Mouse (Mus musculus): ENCODE measurements around the gene Siah1b. TPM values are rescaled to one million over a fixed set of nuclear protein-coding genes. Genes with fewer than 3 reads are reported as not detected.
A peak's percentile ranks its signal among the peaks of the same experiment; 100 is the strongest.

The Siah1b gene
- polyA plus RNA-seq (2016; fragmentation: Nextera tagmentation; extraction: Ambion mirVana), result 33.4 and 34.2 TPM in 2 replicates

GRCm38 (mm10) chrX:164076040-164076775 lies at the start of gene Siah1b:
Siah1b (minus strand) TSS chrX:164076493.
- peaks cover 5% of the 10 kb centered on the region; the same call in 1 of the 2 replicates for H3K36me3 ChIP-seq
- ATAC-seq (ENCODE audit: low FRiP score), result peak; percentile 99
- H3K4me1 ChIP-seq, result 0 out of 2 replicates have a peak, but pooled peaks cover 3% of the 10 kb centered on the region
- 23% methylated on average over 53 of the region's 54 CpGs for WGBS
- H3K4me2 ChIP-seq (replicated peaks), result peak within 1 kb of the TSS; percentile 72
- peak within 1 kb of the TSS; percentile 52 for H3K4me3 ChIP-seq
- H3K27ac ChIP-seq, result peak within 1 kb of the TSS; percentile 85
- peak within 1 kb of the TSS; percentile 50 for H3K9ac ChIP-seq
- H3K27me3 ChIP-seq, result peaks cover 4% of the 10 kb centered on the region
- no peaks in the 10 kb centered on the region for H3K9me3 ChIP-seq (replicated peaks)

- Histone ChIP-seq H3K4me3 (no peak overlapping the region), H3K27me3 (peaks cover 2% of the 10 kb centered on the region; the same call in 1 of the 2 replicates), H3K4me1 (no peaks in the 10 kb centered on the region), H3K9me3 (replicated peaks) (no peaks in the 10 kb centered on the region), H3K9ac (no peak overlapping the region), H3K36me3 (no peaks in the 10 kb centered on the region), H3K27ac (no peak overlapping the region), H3K4me2 (replicated peaks) (no peak overlapping the region)
- WGBS, result 93% methylated on average over 3 of the region's 3 CpGs
- no peak for ATAC-seq (ENCODE audit: low FRiP score)
Observed at GRCm38 (mm10) chrX:164123942-164124341, 47.6 kb upstream of the Siah1b start.

GRCm38 (mm10) chrX:164113744-164114143 lies 37.5 kb upstream of the Siah1b start:
- Histone ChIP-seq H3K4me1 (no peaks in the 10 kb centered on the region), H3K9ac (no peak overlapping the region), H3K9me3 (replicated peaks) (no peaks in the 10 kb centered on the region), H3K4me2 (replicated peaks) (no peak overlapping the region), H3K27ac (no peak overlapping the region), H3K36me3 (no peaks in the 10 kb centered on the region), H3K27me3 (peaks cover 3% of the 10 kb centered on the region; the same call in 1 of the 2 replicates), H3K4me3 (no peak overlapping the region)
- no peak for ATAC-seq (ENCODE audit: low FRiP score)
- WGBS, result 94% methylated on average over 6 of the region's 6 CpGs

DNA sequence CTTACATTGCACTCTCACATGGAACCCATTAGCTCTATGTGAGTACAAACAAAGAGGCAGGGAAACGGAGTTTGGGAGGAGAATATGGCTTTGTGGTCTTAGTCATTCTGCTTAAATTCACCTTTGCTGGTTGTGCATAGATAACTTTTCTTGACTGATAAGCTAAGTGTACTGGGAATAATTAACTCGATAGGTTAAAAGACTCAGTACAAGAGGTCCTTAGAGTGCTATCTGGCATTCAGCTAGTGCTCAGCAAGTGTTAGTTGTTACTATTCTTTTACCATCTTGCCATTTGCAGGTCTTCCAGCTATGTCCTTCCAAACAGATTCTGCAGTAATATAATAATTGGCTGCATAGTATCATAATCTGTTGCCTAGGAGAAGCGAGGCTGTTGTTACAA lies 34.9 kb upstream of the Siah1b start:
- no peak overlapping the region for H3K27ac ChIP-seq
- no peak overlapping the region for H3K4me3 ChIP-seq
- H3K4me1 ChIP-seq, result no peaks in the 10 kb centered on the region
- no peaks in the 10 kb centered on the region for H3K36me3 ChIP-seq
- no peak overlapping the region for H3K4me2 ChIP-seq (replicated peaks)
- no peak for ATAC-seq (ENCODE audit: low FRiP score)
- no peaks in the 10 kb centered on the region for H3K9me3 ChIP-seq (replicated peaks)
- H3K9ac ChIP-seq, result no peak overlapping the region
- H3K27me3 ChIP-seq, result peaks cover 3% of the 10 kb centered on the region; the same call in 1 of the 2 replicates
- WGBS, result 80% methylated on average over 3 of the region's 3 CpGs

DNA sequence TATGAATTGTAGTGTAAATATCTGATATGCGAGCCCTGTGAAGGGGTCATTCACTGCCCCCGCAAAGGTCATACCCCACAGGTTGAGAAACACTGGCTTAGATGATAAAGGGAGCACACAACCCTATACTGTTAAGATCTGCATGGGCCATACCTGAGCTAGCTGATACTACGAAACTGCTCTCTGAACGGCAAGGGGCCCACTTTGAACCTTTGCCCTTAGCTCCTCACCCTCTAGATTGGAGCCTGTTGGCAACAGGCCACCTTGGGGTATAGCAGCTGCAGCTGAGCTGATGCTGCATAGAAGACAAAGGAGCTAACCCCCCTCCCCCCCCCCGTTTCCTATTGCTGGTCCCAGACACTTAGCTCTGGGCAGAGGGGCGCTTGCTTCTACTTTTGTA lies 26.4 kb upstream of the Siah1b start:
- no peak overlapping the region for H3K27ac ChIP-seq
- WGBS, result 60% methylated on average over 6 of the region's 6 CpGs
- no peak overlapping the region for H3K4me2 ChIP-seq (replicated peaks)
- no peak overlapping the region for H3K4me3 ChIP-seq
- ATAC-seq (ENCODE audit: low FRiP score), result no peak
- no peaks in the 10 kb centered on the region for H3K4me1 ChIP-seq
- H3K9ac ChIP-seq, result no peak overlapping the region
- H3K27me3 ChIP-seq, result peaks cover 8% of the 10 kb centered on the region
- H3K36me3 ChIP-seq, result no peaks in the 10 kb centered on the region
- H3K9me3 ChIP-seq (replicated peaks), result no peaks in the 10 kb centered on the region

DNA sequence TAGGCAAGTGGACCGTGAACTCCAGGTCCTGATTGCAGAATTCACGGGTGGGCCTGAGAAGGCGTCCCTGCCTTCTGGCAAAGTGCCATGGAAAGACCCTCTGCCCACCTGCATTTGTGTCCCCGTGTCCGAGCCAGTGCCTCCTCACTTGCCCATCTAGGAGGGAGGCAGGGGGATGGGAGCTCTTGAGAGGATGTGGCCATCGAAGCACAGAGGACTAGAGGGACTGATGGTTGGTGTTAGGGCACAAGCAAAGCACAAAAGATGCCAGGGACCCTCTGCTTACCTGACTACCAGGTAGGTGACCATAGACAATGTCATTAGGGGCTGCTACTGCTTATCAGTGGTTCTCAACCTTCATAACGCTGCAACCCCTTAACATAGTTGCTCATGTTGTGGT lies 25.9 kb upstream of the Siah1b start:
- no peaks in the 10 kb centered on the region for H3K4me1 ChIP-seq
- H3K9ac ChIP-seq, result no peak overlapping the region
- WGBS, result 85% methylated on average over 7 of the region's 7 CpGs

GRCm38 (mm10) chrX:164101483-164101882 lies 25.2 kb upstream of the Siah1b start:
- Histone ChIP-seq H3K4me1 (no peaks in the 10 kb centered on the region), H3K36me3 (no peaks in the 10 kb centered on the region), H3K27me3 (peaks cover 8% of the 10 kb centered on the region), H3K27ac (no peak overlapping the region), H3K9me3 (replicated peaks) (no peaks in the 10 kb centered on the region), H3K4me3 (no peak overlapping the region), H3K9ac (no peak overlapping the region), H3K4me2 (replicated peaks) (no peak overlapping the region)
- ATAC-seq (ENCODE audit: low FRiP score), result no peak

More for the DNA sequence above, 25.9 kb upstream of the Siah1b start:
- Histone ChIP-seq H3K4me3 (no peak overlapping the region), H3K27ac (no peak overlapping the region), H3K9me3 (replicated peaks) (no peaks in the 10 kb centered on the region), H3K4me2 (replicated peaks) (no peak overlapping the region), H3K36me3 (no peaks in the 10 kb centered on the region), H3K27me3 (peaks cover 8% of the 10 kb centered on the region)
- ATAC-seq (ENCODE audit: low FRiP score), result no peak

- H3K27me3 ChIP-seq, result peaks cover 23% of the 10 kb centered on the region
- H3K36me3 ChIP-seq, result no peaks in the 10 kb centered on the region
- no peak overlapping the region for H3K9ac ChIP-seq
- no peak overlapping the region for H3K27ac ChIP-seq
- no peak for ATAC-seq (ENCODE audit: low FRiP score)
- H3K4me1 ChIP-seq, result no peaks in the 10 kb centered on the region
- WGBS, result 76% methylated on average over 2 of the region's 2 CpGs
- no peak overlapping the region for H3K4me2 ChIP-seq (replicated peaks)
- no peak overlapping the region for H3K4me3 ChIP-seq
- no peaks in the 10 kb centered on the region for H3K9me3 ChIP-seq (replicated peaks)
Observed at GRCm38 (mm10) chrX:164095838-164096237, 19.5 kb upstream of the Siah1b start.

DNA sequence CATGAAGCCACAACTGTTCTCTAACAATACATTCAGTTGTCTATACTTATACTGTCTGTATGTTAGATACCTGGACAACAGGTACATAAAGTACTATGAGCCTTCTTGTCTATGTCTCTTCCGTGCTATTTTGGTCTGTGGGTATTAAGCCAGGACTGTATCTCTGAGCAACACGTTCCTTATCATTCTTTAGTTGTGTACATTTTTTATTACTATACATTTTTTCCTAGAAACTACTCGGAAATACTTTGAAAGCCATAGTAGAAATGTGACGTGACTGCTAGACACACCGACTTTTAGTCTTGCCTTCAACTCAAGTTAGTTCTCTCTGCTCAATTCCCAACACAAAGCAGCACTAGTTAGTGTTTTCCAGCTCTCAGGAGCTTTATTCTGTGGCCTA lies 17.1 kb upstream of the Siah1b start:
- no peak for ATAC-seq (ENCODE audit: low FRiP score)
- Histone ChIP-seq H3K4me1 (no peaks in the 10 kb centered on the region), H3K4me2 (replicated peaks) (no peak overlapping the region), H3K27ac (no peak overlapping the region), H3K36me3 (no peaks in the 10 kb centered on the region), H3K4me3 (no peak overlapping the region), H3K27me3 (peaks cover 19% of the 10 kb centered on the region), H3K9ac (no peak overlapping the region), H3K9me3 (replicated peaks) (no peaks in the 10 kb centered on the region)
- 87% methylated on average over 5 of the region's 5 CpGs for WGBS

DNA sequence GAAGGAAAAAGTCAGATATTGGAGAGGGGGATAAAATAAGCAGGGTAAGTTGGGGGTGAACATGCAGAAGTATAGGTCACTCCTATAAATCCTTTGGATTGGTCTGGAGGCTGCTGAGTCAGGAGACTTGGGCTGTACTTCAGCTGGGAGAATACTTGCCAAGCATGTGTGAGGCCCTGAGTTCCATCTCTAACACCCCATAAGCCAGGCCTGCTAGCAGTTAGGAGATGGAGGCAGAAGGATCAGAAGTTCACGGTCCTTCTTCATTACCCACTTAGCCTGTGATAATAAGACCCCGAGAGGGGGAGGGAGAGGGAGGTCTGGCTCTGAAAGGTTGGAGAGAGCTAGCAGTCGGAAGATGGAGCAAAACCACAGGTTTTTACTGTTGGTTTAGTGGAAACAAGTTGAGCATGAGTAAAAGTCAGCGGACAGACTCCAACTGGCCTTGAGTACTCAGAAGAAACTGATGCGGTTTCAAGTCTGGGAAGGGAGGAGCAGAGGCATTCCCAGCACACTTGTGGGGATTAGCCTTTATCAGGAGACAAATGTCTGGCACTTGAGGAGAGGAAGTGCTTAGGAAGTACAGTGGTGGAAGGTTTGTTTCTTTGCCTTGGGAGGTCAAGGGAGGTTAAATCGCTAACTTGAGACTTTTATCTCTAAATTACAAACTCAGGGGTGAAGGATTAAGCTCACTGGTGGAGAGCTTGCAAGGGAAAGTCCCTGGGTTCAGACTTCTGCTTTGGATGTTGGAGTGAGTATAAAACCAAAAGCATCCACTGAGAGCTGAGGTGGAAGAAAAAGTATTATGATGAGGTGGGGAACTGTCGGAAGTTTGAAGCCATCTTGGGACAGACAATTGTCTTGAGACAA lies 16.2 kb upstream of the Siah1b start:
- H3K9ac ChIP-seq, result no peak overlapping the region
- H3K27ac ChIP-seq, result no peak overlapping the region
- 64% methylated on average over 7 of the region's 7 CpGs for WGBS
- H3K27me3 ChIP-seq, result peaks cover 19% of the 10 kb centered on the region
- no peak for ATAC-seq (ENCODE audit: low FRiP score)
- no peaks in the 10 kb centered on the region for H3K9me3 ChIP-seq (replicated peaks)
- no peak overlapping the region for H3K4me2 ChIP-seq (replicated peaks)
- no peaks in the 10 kb centered on the region for H3K36me3 ChIP-seq
- no peaks in the 10 kb centered on the region for H3K4me1 ChIP-seq
- H3K4me3 ChIP-seq, result no peak overlapping the region

DNA sequence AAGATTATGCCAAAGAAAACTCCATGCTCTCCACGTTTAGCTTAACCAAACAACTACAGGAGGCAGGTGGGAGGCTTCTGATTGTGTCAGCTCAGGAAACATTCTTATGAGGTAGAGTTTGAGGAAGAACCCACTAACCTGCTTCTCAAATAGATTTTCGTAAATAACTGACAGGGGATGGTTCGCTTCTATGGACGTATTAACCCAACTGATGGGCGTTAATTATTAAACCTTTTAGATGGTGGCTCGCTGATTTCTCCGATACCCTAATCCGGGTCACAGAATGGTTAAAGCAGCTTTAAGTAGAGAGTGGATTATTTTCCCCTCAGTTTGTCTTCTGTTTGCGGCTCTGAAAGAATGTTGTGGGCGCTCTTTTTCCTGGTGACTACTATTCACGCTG lies 13.6 kb upstream of the Siah1b start:
- H3K4me1 ChIP-seq, result no peaks in the 10 kb centered on the region
- no peaks in the 10 kb centered on the region for H3K36me3 ChIP-seq
- H3K4me3 ChIP-seq, result no peak overlapping the region
- ATAC-seq (ENCODE audit: low FRiP score), result no peak
- H3K27ac ChIP-seq, result no peak overlapping the region
- WGBS, result 80% methylated on average over 11 of the region's 11 CpGs
- no peak overlapping the region for H3K9ac ChIP-seq
- no peaks in the 10 kb centered on the region for H3K9me3 ChIP-seq (replicated peaks)
- H3K27me3 ChIP-seq, result peaks cover 17% of the 10 kb centered on the region
- no peak overlapping the region for H3K4me2 ChIP-seq (replicated peaks)

DNA sequence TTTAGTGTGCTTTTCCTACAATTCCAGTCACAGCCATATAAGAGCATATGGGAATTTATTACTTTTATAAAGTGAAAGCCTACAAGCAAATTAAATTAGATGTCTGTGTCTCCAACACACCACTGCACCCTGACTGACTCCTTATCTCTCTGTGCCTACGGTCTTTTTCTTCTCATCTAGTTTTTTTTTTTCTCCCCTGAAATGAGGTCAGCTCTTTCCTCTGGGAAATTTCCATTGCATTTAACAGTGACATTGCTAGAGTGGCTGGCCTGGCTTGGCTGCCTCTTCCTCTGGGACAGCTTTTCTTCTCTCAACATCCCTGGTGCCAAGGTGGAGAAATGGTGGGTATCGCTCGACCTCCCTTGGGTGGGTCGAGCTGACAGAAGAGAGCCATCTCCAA lies 12.3 kb upstream of the Siah1b start, which contains the start of gene Cltrn:
Gene Cltrn, plus strand, starts transcription at position 249 of the 400 bp plus-strand sequence.
- 94% methylated on average over 4 of the region's 4 CpGs for WGBS
- Histone ChIP-seq H3K27me3 (peaks cover 20% of the 10 kb centered on the region), H3K27ac (no peak within 1 kb of the TSS), H3K4me2 (replicated peaks) (no peak within 1 kb of the TSS), H3K4me3 (no peak within 1 kb of the TSS), H3K9ac (no peak within 1 kb of the TSS), H3K36me3 (no peaks in the 10 kb centered on the region), H3K4me1 (no peaks in the 10 kb centered on the region), H3K9me3 (replicated peaks) (no peaks in the 10 kb centered on the region)
- no peak for ATAC-seq (ENCODE audit: low FRiP score)
